Mouse (Mus musculus): ENCODE results near the gene Grb10. TPM values are rescaled to one million over a fixed set of nuclear protein-coding genes. Genes with fewer than 3 reads are reported as not detected.

Grb10 gene
- polyA plus RNA-seq, 1 experiment from 2014 or later, result 133 TPM

GRCm38 (mm10) chr11:11940833-11941681 is 97.4 kb downstream of the Grb10 start:
- 30% methylated on average over 5 of the region's 5 CpGs for WGBS
- H3K27me3 ChIP-seq, result no peaks in the 10 kb centered on the region
- H3K4me1 ChIP-seq (replicated peaks), result no peaks in the 10 kb centered on the region
- H3K9ac ChIP-seq, result no peak overlapping the region
- H3K27ac ChIP-seq (replicated peaks), result no peak overlapping the region
- H3K9me3 ChIP-seq, result no peaks in the 10 kb centered on the region
- no peak overlapping the region for H3K4me3 ChIP-seq
- H3K4me2 ChIP-seq, result no peak overlapping the region
- no peak for ATAC-seq (ENCODE audit: low read depth)
- peaks cover 33% of the 10 kb centered on the region for H3K36me3 ChIP-seq

DNA sequence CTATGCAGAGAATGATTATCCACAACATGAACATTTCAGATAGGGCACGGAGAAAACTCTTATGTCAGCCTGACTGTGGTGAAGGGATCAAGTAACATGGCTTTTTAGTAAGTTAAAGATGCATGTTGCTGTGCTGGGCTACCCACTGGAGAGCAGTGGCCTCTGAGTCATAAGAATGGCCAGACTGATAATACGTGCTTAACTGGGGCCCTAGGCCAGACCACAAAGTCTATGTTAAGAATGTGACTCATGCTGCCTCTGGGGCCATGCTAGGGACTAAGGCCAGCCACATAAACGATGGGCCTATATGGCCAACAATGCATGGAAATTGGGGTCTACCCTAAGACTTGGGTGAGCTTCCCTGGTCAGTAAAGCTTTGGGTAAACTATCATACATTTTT is 98.9 kb downstream of the Grb10 start:
- Histone ChIP-seq H3K9ac (no peak overlapping the region), H3K4me3 (no peak overlapping the region), H3K27ac (replicated peaks) (no peak overlapping the region), H3K27me3 (no peaks in the 10 kb centered on the region), H3K9me3 (no peaks in the 10 kb centered on the region), H3K4me2 (no peak overlapping the region), H3K36me3 (peaks cover 36% of the 10 kb centered on the region), H3K4me1 (replicated peaks) (no peaks in the 10 kb centered on the region)
- 79% methylated on average over 3 of the region's 3 CpGs for WGBS
- ATAC-seq (ENCODE audit: low read depth), result no peak

- peaks cover 32% of the 10 kb centered on the region for H3K36me3 ChIP-seq
- H3K4me3 ChIP-seq, result no peak overlapping the region
- H3K4me2 ChIP-seq, result no peak overlapping the region
- H3K27ac ChIP-seq (replicated peaks), result no peak overlapping the region
- no peak for ATAC-seq (ENCODE audit: low read depth)
- no peaks in the 10 kb centered on the region for H3K9me3 ChIP-seq
- WGBS, result 100% methylated on average over 1 of the region's 1 CpGs
- no peaks in the 10 kb centered on the region for H3K4me1 ChIP-seq (replicated peaks)
- H3K27me3 ChIP-seq, result no peaks in the 10 kb centered on the region
- no peak overlapping the region for H3K9ac ChIP-seq
Measured at GRCm38 (mm10) chr11:11938591-11938990, 99.9 kb downstream of the Grb10 start.

DNA sequence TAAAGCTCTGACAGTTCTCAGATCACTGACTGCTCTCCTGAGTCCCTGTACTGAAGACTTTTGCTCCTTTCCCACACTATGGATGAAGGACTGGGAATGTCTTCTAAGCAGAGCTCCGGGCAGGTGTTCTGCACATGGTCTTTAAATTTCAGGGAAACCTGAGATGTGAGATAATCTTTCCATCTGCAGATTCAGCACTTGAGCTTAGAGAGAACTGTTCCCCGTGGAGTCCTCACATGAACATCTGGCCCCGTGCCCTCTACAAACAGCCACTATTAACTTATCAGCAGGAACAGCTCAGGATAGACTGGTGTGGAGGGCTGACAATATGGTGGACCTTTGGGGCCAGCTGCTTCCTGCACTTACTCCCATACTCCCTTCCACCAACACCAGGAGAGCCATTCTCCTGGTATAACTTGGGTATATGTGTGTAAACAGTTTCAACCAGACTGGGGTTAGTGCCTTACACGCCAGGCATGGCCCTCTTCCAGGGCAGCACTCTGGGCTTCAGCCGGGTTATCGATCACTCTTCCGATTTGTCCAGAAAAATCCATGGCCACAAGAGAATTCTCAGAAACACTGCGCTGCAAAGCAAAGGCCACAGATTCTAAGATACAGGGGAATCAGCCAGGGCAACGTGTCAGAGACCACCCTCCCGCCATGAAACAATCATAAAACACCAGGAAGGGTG is 101.0 kb downstream of the Grb10 start:
- WGBS, result 84% methylated on average over 10 of the region's 10 CpGs
- Histone ChIP-seq H3K27ac (replicated peaks) (no peak overlapping the region), H3K4me2 (no peak overlapping the region), H3K27me3 (no peaks in the 10 kb centered on the region), H3K4me1 (replicated peaks) (peaks cover 3% of the 10 kb centered on the region; the same call in 1 of the 2 replicates), H3K9me3 (no peaks in the 10 kb centered on the region), H3K9ac (no peak overlapping the region), H3K4me3 (no peak overlapping the region), H3K36me3 (peaks cover 32% of the 10 kb centered on the region)
- ATAC-seq (ENCODE audit: low read depth), result no peak

- no peak for ATAC-seq (ENCODE audit: low read depth)
- WGBS, result 87% methylated on average over 8 of the region's 8 CpGs
- peaks cover 32% of the 10 kb centered on the region for H3K36me3 ChIP-seq
Measured at GRCm38 (mm10) chr11:11934808-11935207, 103.7 kb downstream of the Grb10 start.

DNA sequence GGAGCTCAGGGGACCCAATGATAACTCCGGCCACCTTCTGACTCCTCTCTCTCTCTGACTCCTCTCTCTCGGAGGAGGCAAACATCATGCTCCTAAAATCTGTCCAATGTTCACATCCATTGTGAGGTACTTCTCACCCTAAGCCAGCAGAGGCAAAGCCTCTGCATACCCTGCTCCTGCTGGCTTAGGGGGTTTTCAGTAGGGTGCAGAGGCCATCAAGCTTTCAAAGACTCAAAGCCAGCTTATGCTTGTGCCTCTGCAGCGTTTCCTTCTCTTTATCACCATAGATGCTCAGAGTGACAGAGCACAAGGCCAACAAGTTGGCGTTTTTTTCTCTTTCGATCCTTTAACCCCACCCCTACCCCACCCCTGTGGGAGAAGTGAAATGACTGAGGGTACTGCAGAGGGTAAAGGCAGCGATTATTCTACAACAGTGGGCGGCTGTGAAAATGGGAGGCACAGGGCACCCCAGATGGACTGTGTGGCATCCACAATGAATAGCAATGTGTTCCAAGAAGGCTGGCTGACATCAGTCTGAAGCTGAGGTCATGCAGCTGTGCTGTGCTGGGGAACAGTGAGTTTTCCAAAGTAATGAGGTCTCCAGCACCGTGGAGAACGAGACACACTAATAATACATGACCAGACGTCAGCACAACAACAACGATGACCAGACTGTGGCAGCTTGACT is 106.2 kb downstream of the Grb10 start:
- peaks cover 26% of the 10 kb centered on the region for H3K36me3 ChIP-seq
- H3K4me2 ChIP-seq, result no peak overlapping the region
- no peak overlapping the region for H3K4me3 ChIP-seq
- H3K9ac ChIP-seq, result no peak overlapping the region
- H3K27ac ChIP-seq (replicated peaks), result 0 out of 2 replicates have a peak overlapping the region, but pooled peaks have one; percentile 18
- peaks cover 12% of the 10 kb centered on the region for H3K4me1 ChIP-seq (replicated peaks)
- H3K27me3 ChIP-seq, result no peaks in the 10 kb centered on the region
- H3K9me3 ChIP-seq, result no peaks in the 10 kb centered on the region
- ATAC-seq (ENCODE audit: low read depth), result peak; percentile 40; the same call in 1 of the 2 replicates
- WGBS, result 49% methylated on average over 11 of the region's 11 CpGs

More at GRCm38 (mm10) chr11:11934808-11935207, 103.7 kb downstream of the Grb10 start:
- no peaks in the 10 kb centered on the region for H3K9me3 ChIP-seq
- no peaks in the 10 kb centered on the region for H3K27me3 ChIP-seq
- no peak overlapping the region for H3K27ac ChIP-seq (replicated peaks)
- H3K4me1 ChIP-seq (replicated peaks), result peaks cover 12% of the 10 kb centered on the region
- no peak overlapping the region for H3K4me3 ChIP-seq
- no peak overlapping the region for H3K9ac ChIP-seq
- no peak overlapping the region for H3K4me2 ChIP-seq

- 37% methylated on average over 5 of the region's 5 CpGs for WGBS
- Histone ChIP-seq H3K4me1 (replicated peaks) (peaks cover 12% of the 10 kb centered on the region), H3K4me2 (no peak overlapping the region), H3K9me3 (no peaks in the 10 kb centered on the region), H3K27me3 (no peaks in the 10 kb centered on the region), H3K4me3 (no peak overlapping the region), H3K27ac (replicated peaks) (no peak overlapping the region), H3K9ac (no peak overlapping the region), H3K36me3 (peaks cover 22% of the 10 kb centered on the region)
- ATAC-seq (ENCODE audit: low read depth), result no peak
Measured at GRCm38 (mm10) chr11:11931688-11932087, 106.8 kb downstream of the Grb10 start.

GRCm38 (mm10) chr11:11930527-11930926 is 108.0 kb downstream of the Grb10 start:
- no peak overlapping the region for H3K9ac ChIP-seq
- no peak overlapping the region for H3K4me3 ChIP-seq
- H3K4me2 ChIP-seq, result no peak overlapping the region
- ATAC-seq (ENCODE audit: low read depth), result no peak
- H3K27ac ChIP-seq (replicated peaks), result no peak overlapping the region
- WGBS, result 91% methylated on average over 11 of the region's 11 CpGs
- peaks cover 10% of the 10 kb centered on the region for H3K36me3 ChIP-seq
- H3K9me3 ChIP-seq, result no peaks in the 10 kb centered on the region
- peaks cover 12% of the 10 kb centered on the region for H3K4me1 ChIP-seq (replicated peaks)
- H3K27me3 ChIP-seq, result no peaks in the 10 kb centered on the region

DNA sequence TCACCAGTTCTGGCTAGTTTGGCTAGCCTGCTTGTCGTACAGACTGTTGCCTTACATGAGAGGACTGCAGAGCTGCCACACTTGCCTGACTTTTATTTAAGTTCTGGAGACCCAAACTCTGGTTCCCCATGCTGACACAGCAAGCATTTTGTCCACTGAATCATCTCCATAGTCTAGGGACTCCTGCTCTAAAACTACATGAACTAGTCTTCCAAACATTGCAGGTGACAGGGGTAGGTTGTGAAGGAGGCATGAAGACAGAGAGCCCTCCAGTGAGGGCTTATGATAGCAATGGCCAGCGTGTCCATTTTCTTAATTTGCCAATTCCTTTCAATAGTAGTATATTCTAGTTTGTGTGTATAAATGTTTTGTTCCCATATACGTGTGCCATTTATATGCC is 109.4 kb downstream of the Grb10 start:
- H3K36me3 ChIP-seq, result peaks cover 8% of the 10 kb centered on the region
- no peak overlapping the region for H3K27ac ChIP-seq (replicated peaks)
- no peaks in the 10 kb centered on the region for H3K9me3 ChIP-seq
- no peak for ATAC-seq (ENCODE audit: low read depth)
- peaks cover 12% of the 10 kb centered on the region for H3K4me1 ChIP-seq (replicated peaks)
- 92% methylated on average over 3 of the region's 3 CpGs for WGBS
- no peak overlapping the region for H3K9ac ChIP-seq
- no peak overlapping the region for H3K4me2 ChIP-seq
- no peaks in the 10 kb centered on the region for H3K27me3 ChIP-seq
- H3K4me3 ChIP-seq, result no peak overlapping the region

GRCm38 (mm10) chr11:11928586-11928985 is 109.9 kb downstream of the Grb10 start:
- WGBS, result 93% methylated on average over 2 of the region's 2 CpGs
- no peak overlapping the region for H3K27ac ChIP-seq (replicated peaks)
- H3K9me3 ChIP-seq, result no peaks in the 10 kb centered on the region
- no peaks in the 10 kb centered on the region for H3K27me3 ChIP-seq
- H3K36me3 ChIP-seq, result peaks cover 8% of the 10 kb centered on the region; the same call in 1 of the 2 replicates
- H3K4me1 ChIP-seq (replicated peaks), result peaks cover 12% of the 10 kb centered on the region
- no peak overlapping the region for H3K4me3 ChIP-seq
- ATAC-seq (ENCODE audit: low read depth), result no peak
- H3K4me2 ChIP-seq, result no peak overlapping the region
- no peak overlapping the region for H3K9ac ChIP-seq

DNA sequence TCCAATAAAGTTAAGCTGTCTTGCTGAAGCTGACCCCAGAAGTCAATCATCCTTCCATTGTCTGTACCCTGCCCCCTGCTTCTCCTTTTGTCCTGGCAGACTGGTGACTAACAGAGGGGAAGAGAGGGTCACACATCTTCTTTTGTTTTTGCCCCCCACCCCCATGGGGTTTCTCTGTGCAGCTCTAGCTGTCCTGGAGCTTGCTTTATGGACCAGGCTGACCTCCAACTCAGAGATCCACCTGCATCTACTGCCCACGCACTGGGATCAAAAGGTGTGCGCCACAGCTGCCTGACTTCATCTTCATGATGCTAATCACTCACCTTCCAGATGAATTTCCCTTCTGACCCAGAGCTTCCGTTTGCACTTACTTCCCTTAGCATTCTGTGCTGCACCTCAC is 114.6 kb downstream of the Grb10 start:
- Histone ChIP-seq H3K9me3 (no peaks in the 10 kb centered on the region), H3K27me3 (no peaks in the 10 kb centered on the region), H3K4me2 (no peak overlapping the region), H3K36me3 (no peaks in the 10 kb centered on the region), H3K27ac (replicated peaks) (no peak overlapping the region), H3K4me1 (replicated peaks) (no peaks in the 10 kb centered on the region), H3K9ac (no peak overlapping the region), H3K4me3 (no peak overlapping the region)
- 32% methylated on average over 3 of the region's 3 CpGs for WGBS
- ATAC-seq (ENCODE audit: low read depth), result no peak

GRCm38 (mm10) chr11:11923345-11923744 is 115.1 kb downstream of the Grb10 start:
- Histone ChIP-seq H3K4me3 (no peak overlapping the region), H3K4me1 (replicated peaks) (no peaks in the 10 kb centered on the region), H3K9me3 (no peaks in the 10 kb centered on the region), H3K36me3 (no peaks in the 10 kb centered on the region), H3K9ac (no peak overlapping the region), H3K4me2 (no peak overlapping the region), H3K27ac (replicated peaks) (no peak overlapping the region), H3K27me3 (no peaks in the 10 kb centered on the region)
- WGBS, result 82% methylated on average over 3 of the region's 3 CpGs
- no peak for ATAC-seq (ENCODE audit: low read depth)

Measured in neural tube, embryonic 13.5 days (tissue).